Mouse (Mus musculus): Measurements from ENCODE around the gene Nrip1. TPM values are rescaled to one million over a fixed set of nuclear protein-coding genes. Genes with fewer than 3 reads are reported as not detected.

Nrip1 gene
- total and polyA plus RNA-seq, 2 experiments from 2014 or later: 34.8 to 40.9 TPM

- Histone ChIP-seq H3K4me1 (ENCODE audit: insufficient read depth) (0 out of 2 replicates have a peak, but pooled peaks cover 4% of the 10 kb centered on the region), H3K27ac (ENCODE audit: low read depth, low read length) (peak overlapping the region; percentile 96), H3K27me3 (ENCODE audit: insufficient read depth, low read length) (no peaks in the 10 kb centered on the region), H3K9ac (peak overlapping the region; percentile 90), H3K36me3 (ENCODE audit: insufficient read depth) (no peaks in the 10 kb centered on the region), H3K9me3 (ENCODE audit: low read length) (no peaks in the 10 kb centered on the region), H3K4me3 (ENCODE audit: low read depth, low read length) (peak overlapping the region; percentile 84), H3K4me2 (ENCODE audit: low read depth) (peak overlapping the region; percentile 52)
- peak; percentile 50 for TF ChIP-seq CTCF (IDR thresholded peaks at IDR 0.05; ENCODE audit: low read depth)
- peak; percentile 63 for DNase-seq
- under 1% methylated on average over 71 of the region's 102 CpGs for WGBS
- ATAC-seq: peak; percentile 62
Observed at GRCm38 (mm10) chr16:76372045-76372940, 1.3 kb downstream of the Nrip1 start.

- Histone ChIP-seq H3K9ac (peak overlapping the region; percentile 90), H3K4me3 (ENCODE audit: low read depth, low read length) (peak overlapping the region; percentile 84), H3K27ac (ENCODE audit: low read depth, low read length) (no peak overlapping the region), H3K4me2 (ENCODE audit: low read depth) (peak overlapping the region; percentile 52), H3K9me3 (ENCODE audit: low read length) (no peaks in the 10 kb centered on the region), H3K4me1 (ENCODE audit: insufficient read depth) (0 out of 2 replicates have a peak, but pooled peaks cover 4% of the 10 kb centered on the region), H3K27me3 (ENCODE audit: insufficient read depth, low read length) (no peaks in the 10 kb centered on the region), H3K36me3 (ENCODE audit: insufficient read depth) (no peaks in the 10 kb centered on the region)
- no peak for TF ChIP-seq CTCF (IDR thresholded peaks at IDR 0.05; ENCODE audit: low read depth)
- WGBS: 3% methylated on average over 7 of the region's 7 CpGs
- DNase-seq (no peak), ATAC-seq (no peak)
Observed at GRCm38 (mm10) chr16:76371614-76371917, 2.1 kb downstream of the Nrip1 start.

GRCm38 (mm10) chr16:76370716-76371613, 2.7 kb downstream of the Nrip1 start:
- Histone ChIP-seq H3K4me2 (ENCODE audit: low read depth) (peak overlapping the region; percentile 52), H3K4me3 (ENCODE audit: low read depth, low read length) (peak overlapping the region; percentile 84), H3K36me3 (ENCODE audit: insufficient read depth) (no peaks in the 10 kb centered on the region), H3K4me1 (ENCODE audit: insufficient read depth) (0 out of 2 replicates have a peak, but pooled peaks cover 4% of the 10 kb centered on the region), H3K9ac (peak overlapping the region; percentile 28), H3K27ac (ENCODE audit: low read depth, low read length) (no peak overlapping the region), H3K27me3 (ENCODE audit: insufficient read depth, low read length) (no peaks in the 10 kb centered on the region), H3K9me3 (ENCODE audit: low read length) (no peaks in the 10 kb centered on the region)
- DNase-seq (peak; percentile 25), ATAC-seq (no peak)
- 35% methylated on average over 12 of the region's 12 CpGs for WGBS
- peak; percentile 40 for TF ChIP-seq CTCF (IDR thresholded peaks at IDR 0.05; ENCODE audit: low read depth)

GRCm38 (mm10) chr16:76370041-76370715, 3.4 kb downstream of the Nrip1 start:
- peak; percentile 27 for DNase-seq
- Histone ChIP-seq H3K36me3 (ENCODE audit: insufficient read depth) (no peaks in the 10 kb centered on the region), H3K9ac (no peak overlapping the region), H3K27me3 (ENCODE audit: insufficient read depth, low read length) (no peaks in the 10 kb centered on the region), H3K4me2 (ENCODE audit: low read depth) (peak overlapping the region; percentile 52), H3K4me1 (ENCODE audit: insufficient read depth) (0 out of 2 replicates have a peak, but pooled peaks cover 4% of the 10 kb centered on the region), H3K4me3 (ENCODE audit: low read depth, low read length) (peak overlapping the region; percentile 84), H3K9me3 (ENCODE audit: low read length) (no peaks in the 10 kb centered on the region), H3K27ac (ENCODE audit: low read depth, low read length) (no peak overlapping the region)
- peak; percentile 52 for TF ChIP-seq CTCF (IDR thresholded peaks at IDR 0.05; ENCODE audit: low read depth)
- no peak for ATAC-seq
- WGBS: 31% methylated on average over 6 of the region's 6 CpGs

GRCm38 (mm10) chr16:76369236-76369635, 4.4 kb downstream of the Nrip1 start:
- DNase-seq (no peak), ATAC-seq (no peak)
- no peak for TF ChIP-seq CTCF (IDR thresholded peaks at IDR 0.05; ENCODE audit: low read depth)
- Histone ChIP-seq H3K27me3 (ENCODE audit: insufficient read depth, low read length) (no peaks in the 10 kb centered on the region), H3K36me3 (ENCODE audit: insufficient read depth) (no peaks in the 10 kb centered on the region), H3K4me1 (ENCODE audit: insufficient read depth) (0 out of 2 replicates have a peak, but pooled peaks cover 4% of the 10 kb centered on the region), H3K9me3 (ENCODE audit: low read length) (no peaks in the 10 kb centered on the region), H3K4me2 (ENCODE audit: low read depth) (peak overlapping the region; percentile 52; the same call in 1 of the 2 replicates), H3K4me3 (ENCODE audit: low read depth, low read length) (no peak overlapping the region), H3K27ac (ENCODE audit: low read depth, low read length) (no peak overlapping the region), H3K9ac (no peak overlapping the region)
- WGBS: 87% methylated on average over 9 of the region's 9 CpGs

GRCm38 (mm10) chr16:76367261-76367908, 6.2 kb downstream of the Nrip1 start:
- 86% methylated on average over 12 of the region's 12 CpGs for WGBS
- H3K27ac ChIP-seq (ENCODE audit: low read depth, low read length): no peak overlapping the region
- H3K9me3 ChIP-seq (ENCODE audit: low read length): no peaks in the 10 kb centered on the region
- TF ChIP-seq CTCF (IDR thresholded peaks at IDR 0.05; ENCODE audit: low read depth): no peak
- no peak overlapping the region for H3K4me3 ChIP-seq (ENCODE audit: low read depth, low read length)
- H3K4me2 ChIP-seq (ENCODE audit: low read depth): no peak overlapping the region
- no peak overlapping the region for H3K9ac ChIP-seq
- H3K4me1 ChIP-seq (ENCODE audit: insufficient read depth): 0 out of 2 replicates have a peak, but pooled peaks cover 4% of the 10 kb centered on the region
- DNase-seq (no peak), ATAC-seq (no peak)
- H3K27me3 ChIP-seq (ENCODE audit: insufficient read depth, low read length): no peaks in the 10 kb centered on the region
- H3K36me3 ChIP-seq (ENCODE audit: insufficient read depth): no peaks in the 10 kb centered on the region
